Mouse (Mus musculus) embryo, embryonic 11 days (tissue): ENCODE results near the gene Trim45.

Experiments used
- DNase-seq: peaks from one replicate; pipeline ENCODE4 v3.0.0-alpha.2; 2015

The Trim45 gene

GRCm38 (mm10) chr3:100932077-100932944, 10.3 kb downstream of the Trim45 start:
- DNase-seq = no peak

GRCm38 (mm10) chr3:100935521-100935920, 13.5 kb downstream of the Trim45 start:
- DNase-seq = no peak

GRCm38 (mm10) chr3:100936201-100936600, 14.2 kb downstream of the Trim45 start:
- DNase-seq = no peak

- DNase-seq = no peak
Observed at GRCm38 (mm10) chr3:100938211-100938610, 16.2 kb downstream of the Trim45 start.

- DNase-seq = no peak
Observed at GRCm38 (mm10) chr3:100940496-100941037, 18.6 kb downstream of the Trim45 start.

- DNase-seq = no peak
Observed at GRCm38 (mm10) chr3:100947286-100947685, 25.3 kb downstream of the Trim45 start.

GRCm38 (mm10) chr3:100951531-100951930, 29.5 kb downstream of the Trim45 start:
- DNase-seq = no peak

GRCm38 (mm10) chr3:100954616-100955015, 32.6 kb downstream of the Trim45 start:
- no peak for DNase-seq

GRCm38 (mm10) chr3:100961007-100961406, 39.0 kb downstream of the Trim45 start:
- DNase-seq = no peak

- no peak for DNase-seq
Observed at GRCm38 (mm10) chr3:100961501-100961900, 39.5 kb downstream of the Trim45 start.

GRCm38 (mm10) chr3:100963849-100964542, 42.0 kb downstream of the Trim45 start:
- DNase-seq = peak; percentile 54

GRCm38 (mm10) chr3:100969176-100969917, 47.3 kb downstream of the Trim45 start, which contains the start of gene Ttf2:
TSS of gene Ttf2 (minus strand) at chr3:100969663.
- DNase-seq = peak; percentile 96

- peak; percentile 76 for DNase-seq
Observed at GRCm38 (mm10) chr3:100973906-100974305, 51.9 kb downstream of the Trim45 start.

GRCm38 (mm10) chr3:100979290-100979689, 57.3 kb downstream of the Trim45 start:
- no peak for DNase-seq
